Mouse (Mus musculus) layer of hippocampus, adult 8-10 months (tissue): ENCODE measurements around the gene St8sia4. TPM values are rescaled to one million over a fixed set of nuclear protein-coding genes. Genes with fewer than 3 reads are reported as not detected.
"Not testable (repeated sequence)": the region's sequence is repeated elsewhere in the genome, so short reads cannot be mapped to it uniquely, and the experiment has no call there.

Experiments used
- DNase-seq, 2 experiments: peaks; one replicate each; pipeline ENCODE4 v3.0.0; 2022; ENCODE audit warnings: low spot score in 2 of 2
- total RNA-seq, 4 experiments: library from RNA; stranded (reverse); gene quantifications; 2 replicates each; pipeline ENCODE4 v1.2.4; 2022

Gene St8sia4
- total RNA-seq, 4 experiments from 2014 or later: 9.5 to 13.7 (median 12.2) TPM

GRCm38 (mm10) chr1:95596825-95597224 is 70.5 kb downstream of the St8sia4 start:
- no peak for DNase-seq

GRCm38 (mm10) chr1:95591101-95591500 is 76.3 kb downstream of the St8sia4 start:
- DNase-seq: no peak

GRCm38 (mm10) chr1:95590108-95590507 is 77.3 kb downstream of the St8sia4 start:
- no peak for DNase-seq

- DNase-seq: no peak
These were observed 77.9 kb downstream of the St8sia4 start for GRCm38 (mm10) chr1:95589471-95589870.

GRCm38 (mm10) chr1:95583310-95583709 is 84.1 kb downstream of the St8sia4 start:
- DNase-seq: no peak

- DNase-seq: no peak
These were observed 85.1 kb downstream of the St8sia4 start for GRCm38 (mm10) chr1:95582264-95582663.

GRCm38 (mm10) chr1:95572619-95573540 is 94.5 kb downstream of the St8sia4 start:
- no peak for DNase-seq

GRCm38 (mm10) chr1:95571106-95571505 is 96.3 kb downstream of the St8sia4 start:
- no peak for DNase-seq

GRCm38 (mm10) chr1:95554556-95554955 is 112.8 kb downstream of the St8sia4 start:
- DNase-seq: not testable (repeated sequence)

GRCm38 (mm10) chr1:95541460-95541859 is 125.9 kb downstream of the St8sia4 start:
- DNase-seq: no peak
